Mouse (Mus musculus): Measurements from ENCODE around the gene Srbd1. TPM values are rescaled to one million over a fixed set of nuclear protein-coding genes. Genes with fewer than 3 reads are reported as not detected.

Gene Srbd1
- total and polyA plus RNA-seq, 2 experiments from 2014 or later, result 8.3 to 13.2 TPM

- Histone ChIP-seq H3K27ac (ENCODE audit: low read depth, low read length) (no peak overlapping the region), H3K9me3 (ENCODE audit: low read length) (no peaks in the 10 kb centered on the region), H3K36me3 (ENCODE audit: insufficient read depth, low read length) (0 out of 2 replicates have a peak, but pooled peaks cover 2% of the 10 kb centered on the region), H3K4me3 (ENCODE audit: low read depth, low read length) (no peak overlapping the region), H3K27me3 (ENCODE audit: insufficient read depth, low read length) (no peaks in the 10 kb centered on the region), H3K9ac (replicated peaks; ENCODE audit: low read length, poor library complexity, severe bottlenecking) (no peak overlapping the region), H3K4me2 (ENCODE audit: low read depth, low read length, poor library complexity, severe bottlenecking) (no peak overlapping the region), H3K4me1 (ENCODE audit: insufficient read depth, low read length) (no peaks in the 10 kb centered on the region)
- 100% methylated on average over 1 of the region's 1 CpGs for WGBS
- no peak for TF ChIP-seq CTCF (IDR thresholded peaks at IDR 0.05)
- DNase-seq (ENCODE audit: low spot score) (no peak), ATAC-seq (ENCODE audit: low FRiP score) (no peak)
Observed at GRCm38 (mm10) chr17:86019793-86020192, 125.2 kb downstream of the Srbd1 start.

- ATAC-seq (ENCODE audit: low FRiP score) (no peak), DNase-seq (ENCODE audit: low spot score) (no peak)
- no peak overlapping the region for H3K9ac ChIP-seq (replicated peaks; ENCODE audit: low read length, poor library complexity, severe bottlenecking)
- H3K4me1 ChIP-seq (ENCODE audit: insufficient read depth, low read length), result no peaks in the 10 kb centered on the region; the same call in 1 of the 2 replicates
- no peak overlapping the region for H3K4me2 ChIP-seq (ENCODE audit: low read depth, low read length, poor library complexity, severe bottlenecking)
- H3K36me3 ChIP-seq (ENCODE audit: insufficient read depth, low read length), result no peaks in the 10 kb centered on the region
- no peaks in the 10 kb centered on the region for H3K27me3 ChIP-seq (ENCODE audit: insufficient read depth, low read length)
- TF ChIP-seq CTCF (IDR thresholded peaks at IDR 0.05), result peak; percentile 73
- H3K27ac ChIP-seq (ENCODE audit: low read depth, low read length), result no peak overlapping the region
- no peaks in the 10 kb centered on the region for H3K9me3 ChIP-seq (ENCODE audit: low read length)
- 83% methylated on average over 4 of the region's 4 CpGs for WGBS
- no peak overlapping the region for H3K4me3 ChIP-seq (ENCODE audit: low read depth, low read length)
Observed at GRCm38 (mm10) chr17:86014246-86014645, 130.7 kb downstream of the Srbd1 start.

DNA sequence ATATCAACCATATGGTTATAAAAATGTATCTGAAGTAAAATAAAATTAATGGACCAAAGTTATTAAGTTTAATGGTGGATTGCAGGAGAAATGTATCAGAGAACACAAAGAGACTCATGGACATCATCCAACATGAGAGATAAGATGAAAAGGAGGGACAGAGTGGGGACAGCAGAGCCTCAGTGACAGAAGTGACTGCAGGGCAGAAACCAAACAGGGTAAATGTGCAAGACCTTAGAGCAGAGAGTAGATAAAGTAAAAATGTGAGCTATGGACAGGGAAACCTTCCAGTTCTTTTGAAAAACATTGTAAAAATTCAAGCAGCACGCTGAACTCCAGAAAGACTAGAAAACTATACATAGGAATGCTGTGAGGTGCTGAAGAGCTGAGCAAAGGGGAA, 132.4 kb downstream of the Srbd1 start:
- H3K4me3 ChIP-seq (ENCODE audit: low read depth, low read length), result no peak overlapping the region
- H3K27ac ChIP-seq (ENCODE audit: low read depth, low read length), result no peak overlapping the region
- no peak overlapping the region for H3K4me2 ChIP-seq (ENCODE audit: low read depth, low read length, poor library complexity, severe bottlenecking)
- DNase-seq (ENCODE audit: low spot score) (no peak), ATAC-seq (ENCODE audit: low FRiP score) (no peak)
- TF ChIP-seq CTCF (IDR thresholded peaks at IDR 0.05), result no peak
- no peaks in the 10 kb centered on the region for H3K36me3 ChIP-seq (ENCODE audit: insufficient read depth, low read length)
- no peaks in the 10 kb centered on the region for H3K27me3 ChIP-seq (ENCODE audit: insufficient read depth, low read length)
- WGBS, result 86% methylated on average over 1 of the region's 1 CpGs
- no peaks in the 10 kb centered on the region; the same call in 1 of the 2 replicates for H3K4me1 ChIP-seq (ENCODE audit: insufficient read depth, low read length)
- no peaks in the 10 kb centered on the region for H3K9me3 ChIP-seq (ENCODE audit: low read length)
- H3K9ac ChIP-seq (replicated peaks; ENCODE audit: low read length, poor library complexity, severe bottlenecking), result no peak overlapping the region

- WGBS, result 90% methylated on average over 3 of the region's 3 CpGs
- Histone ChIP-seq H3K27me3 (ENCODE audit: insufficient read depth, low read length) (no peaks in the 10 kb centered on the region), H3K4me3 (ENCODE audit: low read depth, low read length) (no peak overlapping the region), H3K4me1 (ENCODE audit: insufficient read depth, low read length) (no peaks in the 10 kb centered on the region; the same call in 1 of the 2 replicates), H3K36me3 (ENCODE audit: insufficient read depth, low read length) (no peaks in the 10 kb centered on the region), H3K27ac (ENCODE audit: low read depth, low read length) (no peak overlapping the region), H3K4me2 (ENCODE audit: low read depth, low read length, poor library complexity, severe bottlenecking) (no peak overlapping the region), H3K9ac (replicated peaks; ENCODE audit: low read length, poor library complexity, severe bottlenecking) (no peak overlapping the region), H3K9me3 (ENCODE audit: low read length) (no peaks in the 10 kb centered on the region)
- no peak for ATAC-seq (ENCODE audit: low FRiP score)
- no peak for DNase-seq (ENCODE audit: low spot score)
- TF ChIP-seq CTCF (IDR thresholded peaks at IDR 0.05), result no peak
Observed at GRCm38 (mm10) chr17:86011849-86012248, 133.1 kb downstream of the Srbd1 start.

GRCm38 (mm10) chr17:86008401-86008800, 136.6 kb downstream of the Srbd1 start:
- H3K4me3 ChIP-seq (ENCODE audit: low read depth, low read length), result no peak overlapping the region
- no peaks in the 10 kb centered on the region for H3K9me3 ChIP-seq (ENCODE audit: low read length)
- no peaks in the 10 kb centered on the region; the same call in 1 of the 2 replicates for H3K4me1 ChIP-seq (ENCODE audit: insufficient read depth, low read length)
- H3K9ac ChIP-seq (replicated peaks; ENCODE audit: low read length, poor library complexity, severe bottlenecking), result no peak overlapping the region
- H3K27ac ChIP-seq (ENCODE audit: low read depth, low read length), result no peak overlapping the region
- ATAC-seq (ENCODE audit: low FRiP score) (no peak), DNase-seq (ENCODE audit: low spot score) (no peak)
- no peaks in the 10 kb centered on the region for H3K27me3 ChIP-seq (ENCODE audit: insufficient read depth, low read length)
- WGBS, result 80% methylated on average over 10 of the region's 10 CpGs
- no peak for TF ChIP-seq CTCF (IDR thresholded peaks at IDR 0.05)
- H3K36me3 ChIP-seq (ENCODE audit: insufficient read depth, low read length), result no peaks in the 10 kb centered on the region
- no peak overlapping the region for H3K4me2 ChIP-seq (ENCODE audit: low read depth, low read length, poor library complexity, severe bottlenecking)

DNA sequence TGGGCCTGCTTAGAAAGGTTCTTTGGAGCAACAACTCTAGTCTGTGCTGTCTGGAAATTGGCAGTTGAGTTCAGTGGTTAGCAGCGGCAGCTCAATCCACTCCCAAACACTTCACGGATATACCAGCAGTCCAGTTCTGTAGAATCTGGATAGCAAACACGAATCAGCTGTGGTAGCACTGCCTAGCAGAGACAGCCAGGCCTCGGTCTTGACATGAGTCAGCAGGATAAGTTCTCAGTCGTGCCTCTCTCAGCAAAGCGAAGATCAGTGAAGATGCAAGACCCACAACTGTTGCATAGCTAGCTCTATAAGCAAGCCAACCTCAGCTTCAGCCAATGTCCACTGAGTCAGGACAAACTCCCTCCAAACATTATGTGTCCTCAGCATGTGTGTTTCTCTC, 142.9 kb downstream of the Srbd1 start:
- Histone ChIP-seq H3K9ac (replicated peaks; ENCODE audit: low read length, poor library complexity, severe bottlenecking) (no peak overlapping the region), H3K4me1 (ENCODE audit: insufficient read depth, low read length) (no peaks in the 10 kb centered on the region), H3K4me3 (ENCODE audit: low read depth, low read length) (no peak overlapping the region), H3K27me3 (ENCODE audit: insufficient read depth, low read length) (no peaks in the 10 kb centered on the region), H3K36me3 (ENCODE audit: insufficient read depth, low read length) (no peaks in the 10 kb centered on the region), H3K9me3 (ENCODE audit: low read length) (peaks cover 4% of the 10 kb centered on the region; the same call in 1 of the 2 replicates), H3K27ac (ENCODE audit: low read depth, low read length) (no peak overlapping the region), H3K4me2 (ENCODE audit: low read depth, low read length, poor library complexity, severe bottlenecking) (no peak overlapping the region)
- TF ChIP-seq CTCF (IDR thresholded peaks at IDR 0.05), result no peak
- 99% methylated on average over 6 of the region's 6 CpGs for WGBS
- DNase-seq (ENCODE audit: low spot score) (no peak), ATAC-seq (ENCODE audit: low FRiP score) (no peak)
